Mouse (Mus musculus): ENCODE results near the gene Syngap1.

- no peak for TF ChIP-seq CTCF (IDR thresholded peaks at IDR 0.05; ENCODE audit: borderline replicate concordance, extremely low read depth, insufficient read depth, insufficient read length)
- TF ChIP-seq POLR2A (IDR thresholded peaks at IDR 0.05; ENCODE audit: borderline replicate concordance, extremely low read depth, insufficient read depth, insufficient read length, poor library complexity, severe bottlenecking) = no peak
Observed at GRCm38 (mm10) chr17:26972107-26972506, 31.1 kb downstream of the Syngap1 start.
